Mouse (Mus musculus) layer of hippocampus, postnatal 36 days (tissue): ENCODE measurements around the gene Tmem54. TPM values are rescaled to one million over a fixed set of nuclear protein-coding genes. Genes with fewer than 3 reads are reported as not detected.
A peak's percentile ranks its signal among the peaks of the same experiment; 100 is the strongest.

Experiments
- DNase-seq, 2 experiments: peaks; one replicate each; pipeline ENCODE4 v3.0.0; 2022
- total RNA-seq, 2 experiments: library from RNA; stranded (reverse); gene quantifications; 2 replicates each; pipeline ENCODE4 v1.2.3; 2021

Gene Tmem54
- total RNA-seq, 2 experiments from 2014 or later = not detected

- no peak for DNase-seq
Observed at GRCm38 (mm10) chr4:129130755-129131303, 25.5 kb downstream of the Tmem54 start.

- DNase-seq = no peak
Observed at GRCm38 (mm10) chr4:129134799-129135585, 29.6 kb downstream of the Tmem54 start.

GRCm38 (mm10) chr4:129135637-129136036 is 30.3 kb downstream of the Tmem54 start:
- DNase-seq = no peak

- DNase-seq = no peak
Observed at GRCm38 (mm10) chr4:129136189-129136578, 30.8 kb downstream of the Tmem54 start.

GRCm38 (mm10) chr4:129136579-129137391 is 31.4 kb downstream of the Tmem54 start, which contains the start of gene Fndc5:
Gene Fndc5 (plus strand): TSS chr4:129136999.
- no peak for DNase-seq

GRCm38 (mm10) chr4:129137392-129138321 is 32.3 kb downstream of the Tmem54 start:
- DNase-seq = no peak

- no peak for DNase-seq
Observed at GRCm38 (mm10) chr4:129139642-129140041, 34.3 kb downstream of the Tmem54 start.

GRCm38 (mm10) chr4:129140808-129141207 is 35.5 kb downstream of the Tmem54 start:
- DNase-seq = no peak

- no peak for DNase-seq
Observed at GRCm38 (mm10) chr4:129141560-129142438, 36.5 kb downstream of the Tmem54 start.

- no peak for DNase-seq
Observed at GRCm38 (mm10) chr4:129142439-129143045, 37.2 kb downstream of the Tmem54 start.

- no peak for DNase-seq
Observed at GRCm38 (mm10) chr4:129143509-129143908, 38.2 kb downstream of the Tmem54 start.

GRCm38 (mm10) chr4:129144401-129145367 is 39.3 kb downstream of the Tmem54 start:
- DNase-seq = peak; percentile 77 to 78

GRCm38 (mm10) chr4:129145411-129145810 is 40.1 kb downstream of the Tmem54 start:
- DNase-seq = no peak

- no peak for DNase-seq
Observed at GRCm38 (mm10) chr4:129145943-129146342, 40.6 kb downstream of the Tmem54 start.

GRCm38 (mm10) chr4:129146392-129146791 is 41.0 kb downstream of the Tmem54 start:
- DNase-seq = no peak

- DNase-seq = no peak
Observed at GRCm38 (mm10) chr4:129147552-129148103, 42.3 kb downstream of the Tmem54 start.

- no peak for DNase-seq
Observed at GRCm38 (mm10) chr4:129149321-129149720, 44.0 kb downstream of the Tmem54 start.

GRCm38 (mm10) chr4:129151276-129151811 is 46.0 kb downstream of the Tmem54 start:
- no peak for DNase-seq

GRCm38 (mm10) chr4:129157541-129157940 is 52.2 kb downstream of the Tmem54 start:
- DNase-seq = no peak
